Mouse (Mus musculus): Measurements from ENCODE around the gene Vwa3b. TPM values are rescaled to one million over a fixed set of nuclear protein-coding genes. Genes with fewer than 3 reads are reported as not detected.

The Vwa3b gene
- polyA plus RNA-seq, 1 experiment from 2014 or later, result 0.66 TPM

GRCm38 (mm10) chr1:37080442-37080841, 54.0 kb downstream of the Vwa3b start:
- Histone ChIP-seq H3K27me3 (replicated peaks) (no peaks in the 10 kb centered on the region), H3K4me2 (no peak overlapping the region), H3K9ac (no peak overlapping the region), H3K27ac (no peak overlapping the region), H3K36me3 (replicated peaks) (no peaks in the 10 kb centered on the region), H3K4me3 (no peak overlapping the region), H3K9me3 (no peaks in the 10 kb centered on the region), H3K4me1 (peaks cover 5% of the 10 kb centered on the region; the same call in 1 of the 2 replicates)
- ATAC-seq (replicated peaks), result no peak
- 89% methylated on average over 4 of the region's 4 CpGs for WGBS

DNA sequence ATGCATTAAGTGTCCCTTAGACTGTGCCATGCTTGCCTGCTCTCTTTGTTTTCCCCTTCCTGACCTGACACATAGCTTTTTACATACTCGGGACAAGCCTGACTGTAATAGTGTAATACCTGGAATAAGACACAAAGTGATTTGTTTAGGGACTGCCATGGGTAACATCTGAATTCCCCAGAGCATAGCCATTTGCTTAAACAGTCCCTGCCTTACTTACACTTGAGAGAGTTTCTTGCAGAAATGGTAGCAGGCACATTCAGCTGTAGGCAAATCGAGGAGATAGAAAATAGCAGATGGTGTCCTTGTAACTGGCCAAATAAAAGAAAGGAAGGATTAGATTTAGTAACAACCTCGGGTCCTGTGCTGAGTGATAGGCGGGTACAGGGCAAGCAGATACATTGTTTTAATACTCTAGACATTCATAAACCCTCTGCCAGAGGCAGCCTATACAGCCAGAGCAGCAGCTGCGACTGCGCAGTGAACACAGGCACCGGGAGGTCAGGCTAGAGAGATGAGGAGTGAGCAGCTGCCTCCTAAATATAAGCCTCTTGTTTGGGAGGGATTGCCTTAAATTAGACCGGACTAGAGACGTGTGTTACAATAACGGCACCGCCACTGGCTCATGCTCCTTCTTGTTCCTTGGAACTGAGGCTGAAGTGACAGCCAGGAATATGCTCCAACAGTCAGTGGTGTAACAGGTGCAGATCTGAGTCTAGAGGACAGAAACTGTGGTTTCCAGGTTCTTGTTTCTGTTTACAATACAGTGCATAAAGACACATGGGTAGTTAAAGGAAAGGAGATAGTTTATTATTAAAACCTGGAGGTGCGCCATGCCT, 55.2 kb downstream of the Vwa3b start:
- no peak overlapping the region for H3K27ac ChIP-seq

GRCm38 (mm10) chr1:37082215-37082464, 55.7 kb downstream of the Vwa3b start:
- Histone ChIP-seq H3K9me3 (no peaks in the 10 kb centered on the region), H3K27ac (no peak overlapping the region), H3K27me3 (replicated peaks) (no peaks in the 10 kb centered on the region), H3K4me3 (no peak overlapping the region), H3K36me3 (replicated peaks) (no peaks in the 10 kb centered on the region), H3K9ac (no peak overlapping the region), H3K4me2 (no peak overlapping the region), H3K4me1 (peaks cover 5% of the 10 kb centered on the region; the same call in 1 of the 2 replicates)
- 87% methylated on average over 2 of the region's 2 CpGs for WGBS
- ATAC-seq (replicated peaks), result no peak

More for the DNA sequence above, 55.2 kb downstream of the Vwa3b start:
- Histone ChIP-seq H3K36me3 (replicated peaks) (no peaks in the 10 kb centered on the region), H3K9ac (no peak overlapping the region), H3K9me3 (no peaks in the 10 kb centered on the region), H3K4me3 (no peak overlapping the region), H3K4me2 (no peak overlapping the region), H3K4me1 (peaks cover 5% of the 10 kb centered on the region; the same call in 1 of the 2 replicates), H3K27me3 (replicated peaks) (no peaks in the 10 kb centered on the region)
- 30% methylated on average over 12 of the region's 12 CpGs for WGBS
- peak; percentile 52 for ATAC-seq (replicated peaks)

GRCm38 (mm10) chr1:37084075-37084474, 57.7 kb downstream of the Vwa3b start:
- Histone ChIP-seq H3K9ac (no peak overlapping the region), H3K9me3 (no peaks in the 10 kb centered on the region), H3K36me3 (replicated peaks) (no peaks in the 10 kb centered on the region), H3K4me2 (no peak overlapping the region), H3K4me3 (no peak overlapping the region), H3K27ac (no peak overlapping the region), H3K4me1 (peaks cover 5% of the 10 kb centered on the region; the same call in 1 of the 2 replicates), H3K27me3 (replicated peaks) (no peaks in the 10 kb centered on the region)
- ATAC-seq (replicated peaks), result no peak
- WGBS, result 78% methylated on average over 2 of the region's 2 CpGs

GRCm38 (mm10) chr1:37085171-37085570, 58.8 kb downstream of the Vwa3b start:
- ATAC-seq (replicated peaks), result no peak
- peaks cover 5% of the 10 kb centered on the region; the same call in 1 of the 2 replicates for H3K4me1 ChIP-seq
- H3K27me3 ChIP-seq (replicated peaks), result no peaks in the 10 kb centered on the region
- no peak overlapping the region for H3K4me2 ChIP-seq
- H3K9ac ChIP-seq, result no peak overlapping the region
- no peak overlapping the region for H3K27ac ChIP-seq
- 54% methylated on average over 7 of the region's 7 CpGs for WGBS
- no peak overlapping the region for H3K4me3 ChIP-seq
- no peaks in the 10 kb centered on the region for H3K9me3 ChIP-seq
- H3K36me3 ChIP-seq (replicated peaks), result no peaks in the 10 kb centered on the region

- H3K27ac ChIP-seq, result no peak overlapping the region
- H3K9me3 ChIP-seq, result no peaks in the 10 kb centered on the region
- H3K4me3 ChIP-seq, result no peak overlapping the region
- ATAC-seq (replicated peaks), result no peak
- H3K4me1 ChIP-seq, result no peaks in the 10 kb centered on the region
- H3K9ac ChIP-seq, result no peak overlapping the region
- H3K36me3 ChIP-seq (replicated peaks), result no peaks in the 10 kb centered on the region
- WGBS, result 84% methylated on average over 5 of the region's 5 CpGs
- H3K4me2 ChIP-seq, result no peak overlapping the region
- H3K27me3 ChIP-seq (replicated peaks), result no peaks in the 10 kb centered on the region
Measured at GRCm38 (mm10) chr1:37089191-37089590, 62.8 kb downstream of the Vwa3b start.

DNA sequence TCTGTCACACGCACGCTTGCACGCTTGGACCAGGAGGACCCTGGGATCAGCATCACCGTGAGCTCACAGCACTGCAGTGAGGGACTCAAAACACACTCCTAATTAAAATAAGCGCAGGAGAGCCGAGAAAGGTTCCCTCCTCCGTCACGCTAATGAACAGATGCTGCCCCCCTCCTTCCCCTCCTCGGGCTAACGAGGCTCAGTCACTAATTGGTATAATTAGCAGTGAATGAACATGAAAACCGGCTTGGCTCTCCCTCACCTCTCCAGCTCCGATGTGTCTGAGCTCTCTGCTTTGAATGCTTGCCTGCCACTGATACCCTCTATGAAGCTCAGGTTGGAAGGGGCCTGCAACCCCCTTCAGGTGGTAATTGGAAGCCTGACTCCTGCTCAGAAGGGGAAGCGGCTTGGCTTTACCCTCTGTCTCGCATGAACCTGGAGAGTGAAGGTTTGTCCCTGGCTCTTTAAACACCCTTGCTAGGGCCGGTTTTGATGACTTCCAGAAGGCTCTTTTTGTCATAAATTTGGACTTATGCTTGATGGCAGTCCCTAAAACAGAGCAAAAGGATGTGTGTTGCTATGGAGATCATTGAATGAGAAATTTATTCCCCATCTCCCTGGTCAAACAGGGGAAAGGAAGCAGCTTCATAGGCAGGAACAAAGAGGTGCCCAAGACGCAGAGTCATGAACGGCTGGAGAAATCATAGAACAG, 71.1 kb downstream of the Vwa3b start:
- Histone ChIP-seq H3K27me3 (replicated peaks) (no peaks in the 10 kb centered on the region), H3K4me3 (no peak overlapping the region), H3K9me3 (no peaks in the 10 kb centered on the region), H3K4me1 (peaks cover 12% of the 10 kb centered on the region), H3K9ac (no peak overlapping the region), H3K4me2 (no peak overlapping the region), H3K36me3 (replicated peaks) (no peaks in the 10 kb centered on the region), H3K27ac (peak overlapping the region; percentile 68)
- WGBS, result 48% methylated on average over 17 of the region's 17 CpGs
- peak; percentile 87 for ATAC-seq (replicated peaks)

GRCm38 (mm10) chr1:37098094-37098555, 71.7 kb downstream of the Vwa3b start:
- H3K4me1 ChIP-seq, result peaks cover 12% of the 10 kb centered on the region
- H3K4me3 ChIP-seq, result no peak overlapping the region
- no peak for ATAC-seq (replicated peaks)
- H3K4me2 ChIP-seq, result no peak overlapping the region
- WGBS, result 86% methylated on average over 4 of the region's 4 CpGs
- no peak overlapping the region for H3K9ac ChIP-seq
- H3K9me3 ChIP-seq, result no peaks in the 10 kb centered on the region
- no peaks in the 10 kb centered on the region for H3K36me3 ChIP-seq (replicated peaks)
- peak overlapping the region; percentile 68 for H3K27ac ChIP-seq
- no peaks in the 10 kb centered on the region for H3K27me3 ChIP-seq (replicated peaks)

GRCm38 (mm10) chr1:37100361-37100760, 74.0 kb downstream of the Vwa3b start:
- no peaks in the 10 kb centered on the region for H3K27me3 ChIP-seq (replicated peaks)
- H3K4me2 ChIP-seq, result no peak overlapping the region
- H3K27ac ChIP-seq, result no peak overlapping the region
- H3K4me3 ChIP-seq, result no peak overlapping the region
- H3K36me3 ChIP-seq (replicated peaks), result no peaks in the 10 kb centered on the region
- H3K9ac ChIP-seq, result no peak overlapping the region
- no peaks in the 10 kb centered on the region for H3K9me3 ChIP-seq
- ATAC-seq (replicated peaks), result no peak
- H3K4me1 ChIP-seq, result peaks cover 16% of the 10 kb centered on the region
- WGBS, result 92% methylated on average over 6 of the region's 6 CpGs

DNA sequence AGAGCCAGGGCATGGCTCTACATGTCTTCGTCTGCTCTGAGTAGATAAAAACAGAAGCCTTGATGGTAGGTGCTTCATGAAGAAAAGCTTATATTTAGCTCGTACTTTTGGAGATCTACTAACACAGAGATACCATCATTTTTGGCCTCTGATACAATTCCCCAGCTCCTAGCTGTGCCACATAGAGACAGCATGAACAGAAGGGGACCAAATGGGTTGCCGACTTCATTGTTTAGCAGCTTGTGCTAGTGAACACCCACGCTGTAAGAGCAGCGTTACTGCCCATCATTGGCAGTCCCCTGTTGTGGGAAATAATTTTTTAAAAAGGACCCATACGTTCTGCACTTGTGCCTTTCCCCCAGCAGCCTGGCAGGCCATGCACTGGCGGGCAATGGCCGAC, 74.6 kb downstream of the Vwa3b start:
- no peak for ATAC-seq (replicated peaks)
- H3K4me1 ChIP-seq, result peaks cover 16% of the 10 kb centered on the region
- WGBS, result 88% methylated on average over 8 of the region's 8 CpGs
- H3K9me3 ChIP-seq, result no peaks in the 10 kb centered on the region
- no peak overlapping the region for H3K9ac ChIP-seq
- H3K36me3 ChIP-seq (replicated peaks), result no peaks in the 10 kb centered on the region
- H3K27me3 ChIP-seq (replicated peaks), result no peaks in the 10 kb centered on the region
- H3K27ac ChIP-seq, result no peak overlapping the region
- H3K4me3 ChIP-seq, result no peak overlapping the region
- no peak overlapping the region for H3K4me2 ChIP-seq

DNA sequence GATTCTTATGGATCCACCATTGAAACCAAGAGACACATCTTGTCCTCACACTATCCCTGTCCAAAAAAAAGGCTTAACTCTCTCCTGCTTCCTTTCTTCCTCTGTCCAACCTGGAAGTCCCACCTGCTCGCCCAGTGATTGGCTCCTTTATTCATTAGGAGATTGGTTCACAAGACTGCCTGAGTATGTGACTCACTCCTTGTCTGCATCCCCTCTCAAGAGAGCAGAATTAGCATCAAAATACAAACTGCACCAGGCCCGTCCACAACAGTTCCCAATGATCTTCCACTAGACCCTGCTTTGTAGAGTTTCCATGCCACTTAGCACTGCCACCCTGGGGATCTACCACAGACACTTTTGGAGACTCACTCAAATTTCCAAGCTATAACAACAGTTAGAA, 75.3 kb downstream of the Vwa3b start:
- ATAC-seq (replicated peaks), result no peak
- Histone ChIP-seq H3K36me3 (replicated peaks) (no peaks in the 10 kb centered on the region), H3K4me3 (no peak overlapping the region), H3K4me1 (peaks cover 16% of the 10 kb centered on the region), H3K9me3 (no peaks in the 10 kb centered on the region), H3K9ac (no peak overlapping the region), H3K27ac (no peak overlapping the region), H3K27me3 (replicated peaks) (no peaks in the 10 kb centered on the region), H3K4me2 (no peak overlapping the region)
- 40% methylated on average over 2 of the region's 2 CpGs for WGBS

GRCm38 (mm10) chr1:37105194-37105593, 78.8 kb downstream of the Vwa3b start:
- H3K4me3 ChIP-seq, result no peak overlapping the region
- H3K9me3 ChIP-seq, result no peaks in the 10 kb centered on the region
- no peak overlapping the region for H3K27ac ChIP-seq
- H3K27me3 ChIP-seq (replicated peaks), result no peaks in the 10 kb centered on the region
- ATAC-seq (replicated peaks), result no peak
- H3K4me1 ChIP-seq, result peaks cover 11% of the 10 kb centered on the region; the same call in 1 of the 2 replicates
- no peaks in the 10 kb centered on the region for H3K36me3 ChIP-seq (replicated peaks)
- no peak overlapping the region for H3K4me2 ChIP-seq
- WGBS, result 25% methylated on average over 3 of the region's 3 CpGs
- no peak overlapping the region for H3K9ac ChIP-seq

Data from midbrain, embryonic 15.5 days (tissue).